Mouse (Mus musculus) CH12.LX (cell line): Measurements from ENCODE around the gene Edc3.
A peak's percentile ranks its signal among the peaks of the same experiment; 100 is the strongest.

ENCODE experiments used
- CTCF ChIP-seq, 2 experiments: IDR thresholded peaks in 1 of 2; conservative IDR thresholded peaks in 1 of 2; 2 replicates each; pipeline ENCODE4 v1.5.1; 2011 to 2012; ENCODE audit warnings: low read depth in 2 of 2, low read length in 2 of 2, improper control_type of control experiment in 1 of 2, inconsistent platforms in 1 of 2, mild to moderate bottlenecking in 1 of 2, moderate library complexity in 1 of 2
- EP300 ChIP-seq: IDR thresholded peaks from 2 replicates; pipeline ENCODE4 v1.6.1; 2011; ENCODE audit warnings: low read length, improper control_type of control experiment
- MYC ChIP-seq: IDR thresholded peaks from 2 replicates; pipeline ENCODE4 v1.6.1; 2011; ENCODE audit warnings: low read depth, mild to moderate bottlenecking, improper control_type of control experiment, low read length

DNA sequence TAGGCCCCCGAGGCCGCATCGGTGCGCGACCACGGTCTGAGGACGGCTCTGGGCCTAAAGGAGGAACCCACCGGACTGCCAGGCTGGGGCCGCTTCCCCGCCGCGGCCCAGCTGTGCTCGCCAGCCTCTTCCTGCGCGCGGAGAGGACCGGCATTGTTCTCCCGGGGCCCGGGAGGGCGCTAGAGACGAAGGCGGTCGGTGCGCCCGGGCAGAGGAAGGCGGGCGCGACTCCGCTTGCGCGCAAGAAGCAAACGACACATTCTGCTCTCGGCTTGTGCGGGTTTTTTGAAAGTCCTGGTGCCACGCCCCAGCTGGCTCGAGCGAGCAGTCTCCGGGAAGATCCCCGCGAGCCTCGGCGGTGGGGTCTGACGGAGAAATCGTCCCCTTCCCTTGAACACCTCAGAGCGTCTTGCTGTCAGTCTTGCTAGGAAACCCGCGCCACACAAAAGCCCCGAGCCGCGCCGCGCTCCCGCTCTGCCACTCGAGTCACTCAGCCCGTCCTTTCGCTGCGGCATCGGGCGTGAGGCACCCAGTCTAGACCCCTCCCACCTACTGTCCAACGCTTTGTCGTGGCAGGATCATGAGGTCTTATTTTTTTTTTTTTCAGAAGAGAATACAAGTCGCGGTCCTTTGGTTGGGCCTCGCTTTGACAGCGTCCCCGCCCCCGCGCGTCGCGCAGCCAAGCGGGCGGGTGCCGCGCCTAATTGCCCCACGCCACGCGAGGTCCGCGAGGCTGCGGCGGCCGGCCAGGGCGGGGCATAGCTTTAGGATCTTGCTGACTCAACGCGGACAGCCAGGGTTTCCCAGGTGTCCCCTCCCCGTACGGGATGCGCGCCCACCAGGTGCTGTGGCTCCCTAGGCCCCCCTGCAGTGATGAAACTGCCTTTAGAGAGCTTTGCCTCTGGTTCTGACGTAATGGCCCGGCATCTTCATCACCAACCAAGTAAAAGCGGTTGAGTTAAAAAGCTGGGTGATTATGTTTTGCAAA lies 57.3 kb downstream of the Edc3 start, which contains the start of gene Clk3:
- TF ChIP-seq CTCF (conservative IDR thresholded peaks at IDR 0.05 in 1 of 2, IDR thresholded peaks at IDR 0.05 in 1 of 2; ENCODE audit: low read depth in 2 of 2, low read length in 2 of 2), result peak in 1 of 2 experiments; percentile 23; a peak in 1 of 4 replicates
- no peak for TF ChIP-seq EP300
- 0 out of 2 replicates have a peak, but pooled peaks have one; percentile 5 for TF ChIP-seq MYC
